Mouse (Mus musculus) megakaryocyte progenitor cell, adult 5-6 weeks (primary cell): ENCODE results near the gene Cd3eap. TPM values are rescaled to one million over a fixed set of nuclear protein-coding genes. Genes with fewer than 3 reads are reported as not detected.

ENCODE experiments used
- ATAC-seq: replicated peaks from 2 replicates; pipeline ENCODE4 v1.8.0; 2016; ENCODE audit warnings: mild to moderate bottlenecking, moderate TSS enrichment, inconsistent platforms; ENCODE audit not compliant: poor library complexity
- total RNA-seq, 2 experiments: library from RNA; stranded (forward) in 1 of 2; stranded (reverse) in 1 of 2; fragments of 157-497, 149-512 nt in 1 of 2; fragments of 200-1000 nt in 1 of 2; gene quantifications; 2 replicates each; pipeline versions ENCODE4 v1.2.3 to v1.2.4; 2015 to 2017

The Cd3eap gene
- total RNA-seq, 2 experiments from 2014 or later: 13.6 to 24.8 TPM

GRCm38 (mm10) chr7:19335583-19335982 is 23.7 kb downstream of the Cd3eap start:
- peak; percentile 76 for ATAC-seq

GRCm38 (mm10) chr7:19332709-19333352 is 26.5 kb downstream of the Cd3eap start:
- ATAC-seq: peak; percentile 69

- no peak for ATAC-seq
Observed at GRCm38 (mm10) chr7:19331910-19332309, 27.4 kb downstream of the Cd3eap start.

GRCm38 (mm10) chr7:19328425-19328824 is 30.9 kb downstream of the Cd3eap start:
- ATAC-seq: no peak

DNA sequence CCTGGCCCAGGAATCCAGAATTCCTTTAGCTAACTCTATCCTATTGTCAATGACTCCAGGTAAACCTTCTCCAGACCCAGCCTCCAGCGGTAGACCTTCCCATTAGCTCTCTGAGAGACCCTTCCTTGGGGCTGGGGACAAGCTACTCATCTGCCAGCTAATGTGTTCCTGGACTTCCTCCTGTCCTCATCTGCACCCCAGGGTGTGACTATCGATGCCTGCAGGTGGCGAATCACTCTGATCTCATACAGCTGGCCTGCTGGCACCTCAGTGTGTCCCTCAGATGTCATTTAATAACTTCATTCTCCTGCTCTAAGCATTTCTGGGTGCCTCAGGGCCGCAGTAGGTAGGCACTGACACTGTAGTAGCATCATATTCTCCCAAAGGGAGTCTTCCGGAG is 31.5 kb downstream of the Cd3eap start:
- ATAC-seq: no peak

GRCm38 (mm10) chr7:19327128-19327527 is 32.2 kb downstream of the Cd3eap start:
- ATAC-seq: peak; percentile 70

GRCm38 (mm10) chr7:19326359-19326758 is 32.9 kb downstream of the Cd3eap start:
- peak; percentile 43 for ATAC-seq

- ATAC-seq: peak; percentile 59
Observed at GRCm38 (mm10) chr7:19325262-19326199, 33.8 kb downstream of the Cd3eap start.

DNA sequence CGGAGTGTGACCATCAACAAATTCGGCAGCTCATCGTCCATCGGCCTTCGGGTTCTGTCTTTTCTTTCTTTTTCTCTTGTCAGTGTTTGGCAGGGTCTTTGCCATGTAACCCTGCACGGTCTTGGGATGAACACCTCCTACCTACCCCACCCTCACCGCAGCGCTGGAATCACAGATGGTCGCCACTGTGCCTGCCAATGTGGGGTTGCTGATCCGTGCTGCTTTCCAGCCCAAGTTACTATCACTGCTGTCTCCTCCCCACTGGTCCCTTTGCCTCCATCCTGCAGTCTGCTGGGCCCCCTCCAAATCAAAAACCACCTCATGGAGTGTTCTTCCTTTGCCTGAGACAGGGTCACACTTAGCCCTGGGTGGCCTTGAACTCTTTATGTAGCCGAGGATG is 35.1 kb downstream of the Cd3eap start:
- no peak for ATAC-seq

DNA sequence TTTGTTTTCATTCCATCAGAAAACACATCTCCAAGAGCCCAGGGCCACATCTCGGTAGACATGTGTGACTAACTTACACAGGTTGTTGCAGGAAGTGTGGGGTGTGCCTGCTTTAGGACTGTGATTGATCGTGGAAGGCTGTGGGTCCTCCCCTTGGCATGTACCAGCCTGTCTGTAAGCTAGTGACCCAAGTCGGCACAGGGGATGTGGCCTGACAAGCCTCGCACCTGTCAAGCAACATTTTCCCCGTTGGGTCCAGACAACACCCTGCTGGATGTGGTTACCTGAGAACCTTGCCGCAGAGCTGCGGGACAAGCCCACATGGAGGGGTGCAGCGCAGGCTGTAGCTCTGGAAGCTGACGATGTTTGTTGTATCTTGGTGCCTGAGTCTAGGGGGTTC is 36.8 kb downstream of the Cd3eap start:
- ATAC-seq: no peak

- no peak; the same call in 1 of the 2 replicates for ATAC-seq
Observed at GRCm38 (mm10) chr7:19321464-19321863, 37.8 kb downstream of the Cd3eap start.

DNA sequence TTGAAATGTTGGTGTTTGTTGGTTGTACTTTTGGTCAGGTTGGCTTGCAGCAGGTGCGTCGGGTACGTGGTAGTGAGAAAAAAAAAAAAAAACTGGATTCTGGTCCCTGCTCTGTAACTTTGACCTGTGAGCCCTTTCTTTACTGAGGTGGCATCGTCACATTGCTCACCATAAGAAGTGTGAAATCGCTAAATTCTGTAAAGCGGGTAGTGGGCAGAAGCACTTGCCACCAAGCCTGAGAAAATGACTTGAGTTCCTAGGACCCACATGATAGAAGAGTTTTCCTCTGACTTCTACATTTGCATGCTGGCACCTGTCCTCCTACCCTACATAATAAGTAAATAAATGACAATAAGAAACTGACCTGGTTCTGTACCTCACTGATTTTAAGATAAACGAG is 38.6 kb downstream of the Cd3eap start:
- no peak for ATAC-seq

DNA sequence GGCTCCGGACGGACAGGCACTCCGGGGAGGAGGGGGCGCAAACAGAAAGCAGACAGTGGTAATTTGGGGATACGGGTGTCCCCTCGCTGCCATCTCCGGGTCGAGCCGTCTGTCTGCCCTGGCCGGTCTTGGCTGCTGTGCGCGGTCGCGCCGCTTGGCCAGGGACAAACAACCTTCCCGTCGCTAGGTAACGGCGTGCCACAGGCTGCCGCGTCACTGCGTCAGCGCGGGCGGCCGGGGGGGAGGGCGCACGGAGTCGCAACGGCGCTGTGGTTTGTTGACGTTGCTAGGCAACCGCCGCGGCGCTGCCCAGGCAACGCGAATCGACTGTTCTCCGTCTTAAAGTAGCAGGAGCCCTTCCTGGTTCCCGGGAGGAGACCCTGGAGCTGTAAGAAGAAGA is 39.4 kb downstream of the Cd3eap start:
- ATAC-seq: peak; percentile 82

- ATAC-seq: 0 out of 2 replicates have a peak, but pooled peaks have one; percentile 0
Observed at GRCm38 (mm10) chr7:19319458-19319857, 39.8 kb downstream of the Cd3eap start.

DNA sequence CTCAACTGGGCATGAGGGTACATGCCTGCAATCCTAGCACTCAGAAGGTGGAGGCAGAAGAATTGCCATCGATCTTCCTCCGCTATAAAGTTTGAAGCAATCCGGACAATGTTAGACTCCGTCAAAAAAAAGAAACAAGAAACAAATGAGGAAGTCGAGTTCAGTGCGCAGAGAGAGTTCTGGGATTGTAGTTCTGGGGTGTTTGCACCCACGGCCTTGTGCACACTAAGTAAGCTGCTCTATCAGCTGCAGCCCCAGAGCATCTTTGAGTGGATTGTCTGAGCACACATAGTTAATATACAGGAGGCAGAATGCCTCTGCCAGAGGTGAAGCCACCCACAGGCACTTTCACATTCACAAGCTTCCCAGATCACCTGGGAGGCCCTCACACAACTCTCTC is 40.6 kb downstream of the Cd3eap start:
- ATAC-seq: no peak

GRCm38 (mm10) chr7:19318201-19318600 is 41.1 kb downstream of the Cd3eap start:
- no peak for ATAC-seq

- ATAC-seq: peak; percentile 73
Observed at GRCm38 (mm10) chr7:19316451-19317161, 42.7 kb downstream of the Cd3eap start.

DNA sequence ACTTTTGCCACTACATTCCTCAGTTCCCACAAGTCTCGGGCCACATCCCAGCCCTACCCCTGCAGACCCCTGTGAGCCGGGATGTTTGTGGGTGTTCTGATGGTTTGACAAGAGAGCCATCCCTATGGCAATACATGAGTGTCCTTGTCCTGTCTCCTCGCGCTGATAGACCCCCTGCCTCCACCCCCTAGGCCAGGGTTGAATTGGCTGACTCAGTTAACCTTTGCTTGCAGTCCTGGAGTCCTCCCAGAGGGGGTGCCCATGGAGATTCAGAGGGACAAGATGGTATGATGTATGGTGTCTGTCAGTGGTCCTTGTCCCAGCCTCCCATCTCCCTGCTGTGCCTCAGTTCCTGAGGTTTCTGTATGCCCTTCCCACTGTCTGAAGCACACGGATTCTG is 45.2 kb downstream of the Cd3eap start:
- ATAC-seq: no peak

- no peak for ATAC-seq
Observed at GRCm38 (mm10) chr7:19311991-19312390, 47.3 kb downstream of the Cd3eap start.

DNA sequence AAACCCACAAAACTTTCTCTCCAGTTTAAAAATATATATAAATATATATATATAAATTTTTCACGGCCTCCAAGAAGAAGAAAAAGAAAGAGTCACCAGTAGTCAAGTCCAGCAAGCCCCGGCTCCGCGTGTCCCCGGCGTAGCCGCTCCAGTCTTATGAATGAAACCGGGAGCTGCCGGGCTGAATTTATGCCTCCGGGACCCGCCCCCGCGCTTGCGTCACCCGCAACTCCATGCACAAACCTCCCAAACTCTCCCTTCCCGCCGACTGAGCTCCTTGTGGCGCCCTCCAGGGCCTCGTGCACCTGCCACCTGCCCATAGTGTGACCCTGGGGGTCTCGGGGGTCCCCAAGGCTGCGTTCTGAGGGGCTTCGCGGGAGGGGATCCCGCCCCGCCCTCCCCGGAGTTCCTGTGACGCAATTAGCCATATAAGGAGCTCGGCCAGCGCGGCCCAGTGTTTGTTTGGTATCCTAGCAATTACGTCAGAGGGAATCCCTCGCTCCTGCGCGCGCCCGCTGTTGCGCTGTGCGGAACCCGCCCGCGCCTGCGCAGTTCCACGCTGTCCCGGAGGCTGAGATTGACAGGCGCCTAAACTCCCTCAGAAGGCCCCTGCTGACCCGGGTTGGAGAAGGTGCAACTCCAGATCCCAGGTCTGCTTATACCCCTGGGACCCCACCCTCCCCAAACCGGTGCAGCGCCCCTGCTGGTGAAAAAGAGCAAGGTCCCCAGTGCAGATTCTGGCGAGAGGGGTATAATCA is 49.2 kb downstream of the Cd3eap start, which contains the start of gene Fosb:
Gene Fosb, minus strand, starts transcription at position 168 of the 758 bp plus-strand sequence.
- peak; percentile 66 for ATAC-seq
